Mouse (Mus musculus) small intestine, adult 10 weeks (tissue): ENCODE data around the gene Glipr1. TPM values are rescaled to one million over a fixed set of nuclear protein-coding genes. Genes with fewer than 3 reads are reported as not detected.

Experiments
- polyA plus RNA-seq: library from polyadenylated mRNA; stranded (reverse); fragments of 350-450 nt; fragmentation: Illumina TruSeq; extraction: RNeasy Lipid Tissue Mini Kit (QIAGEN cat#74804); gene quantifications from one replicate; pipeline ENCODE4 v1.2.3, GENCODE M21; 2014; ENCODE audit warnings: low replicate concordance

Glipr1 gene
- 28.5 TPM for polyA plus RNA-seq

DNA sequence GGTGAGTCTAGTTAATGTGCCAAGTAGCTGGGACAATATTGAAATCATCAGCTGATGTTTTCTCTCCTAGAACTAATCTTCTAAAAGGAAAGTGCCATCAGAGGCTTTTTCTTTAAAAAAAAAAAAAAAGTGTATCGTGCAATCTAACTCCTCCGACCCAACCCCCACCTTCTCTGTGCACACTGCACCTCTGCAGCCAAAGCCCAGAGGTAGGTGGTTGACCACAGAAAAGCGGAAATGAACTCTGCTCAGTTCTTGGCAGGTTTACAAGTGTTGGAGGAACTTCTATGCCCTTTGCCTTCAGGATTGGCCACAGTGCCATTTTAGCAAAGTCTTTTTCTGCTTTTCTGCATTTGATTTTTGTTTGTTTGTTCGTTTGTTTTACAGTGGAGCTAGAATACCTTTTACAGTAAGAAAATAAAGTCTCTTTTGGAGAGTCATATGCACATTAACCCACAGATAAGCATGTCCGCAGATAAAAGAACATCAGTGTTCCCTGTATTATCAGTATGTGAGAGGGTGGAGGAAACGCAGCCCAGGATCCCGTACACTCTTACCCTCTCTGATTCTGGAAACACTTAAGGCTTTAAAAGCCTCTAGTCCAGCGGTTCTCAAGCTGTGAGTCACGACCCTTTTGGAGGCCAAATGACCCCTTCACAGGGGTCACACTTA lies at the start of gene Glipr1:
Gene Glipr1, minus strand, starts transcription at position 88 of the 672 bp plus-strand sequence.

DNA sequence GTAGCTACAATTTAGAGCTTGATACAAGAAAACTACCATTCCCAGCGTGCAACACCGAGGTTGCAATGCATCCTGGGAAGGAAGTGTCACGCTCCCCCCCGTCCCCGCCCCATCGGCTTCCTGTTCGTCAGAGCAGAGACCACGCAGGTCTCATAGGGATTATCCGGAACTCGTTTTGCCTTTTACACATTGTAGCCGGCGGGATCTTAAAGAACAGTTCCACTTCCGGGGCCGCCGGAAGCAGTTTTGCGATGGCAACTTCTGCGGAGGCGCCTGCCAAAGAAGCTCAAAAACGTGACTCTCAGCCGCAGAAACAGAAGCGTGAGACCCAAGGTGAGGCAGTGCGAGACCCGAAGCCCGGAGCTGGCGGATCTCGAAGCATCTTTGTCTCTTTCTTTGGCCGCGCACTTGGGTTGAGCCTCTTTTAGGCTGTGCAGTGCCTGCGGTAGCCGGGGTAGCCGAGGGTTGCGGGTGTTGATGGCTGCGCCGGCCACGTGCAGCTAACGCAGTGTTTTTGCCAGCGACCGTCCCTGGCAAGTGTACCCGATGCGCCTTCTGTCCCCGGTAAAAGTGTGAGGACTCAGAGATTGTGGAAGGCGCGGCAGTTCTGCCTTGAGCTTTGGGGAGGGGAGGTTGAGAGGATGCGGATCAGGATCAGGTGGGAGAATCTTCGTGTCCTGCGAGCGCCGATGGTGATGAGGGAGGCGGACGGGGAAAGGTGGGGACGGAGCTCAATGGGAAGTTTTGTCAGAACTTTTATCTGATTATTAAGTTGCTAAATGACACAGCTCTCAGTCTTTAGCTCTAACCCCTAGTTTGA lies 29.7 kb downstream of the Glipr1 start, which contains the start of gene Krr1:
Gene Krr1, plus strand, starts transcription at position 123 of the 820 bp plus-strand sequence.

Other genes with a start within 250 kb of the Glipr1 start
- gene Krr1, start 30.0 kb downstream of the Glipr1 start, polyA plus RNA-seq, result 32.1 TPM
- gene Glipr1l1, start 57.6 kb upstream of the Glipr1 start, polyA plus RNA-seq, result not detected
- gene Glipr1l2, start 80.7 kb upstream of the Glipr1 start, polyA plus RNA-seq, result not detected
- gene Glipr1l3, start 157.7 kb upstream of the Glipr1 start, polyA plus RNA-seq, result not detected
- 0.15 TPM for gene Caps2, start 161.0 kb upstream of the Glipr1 start, polyA plus RNA-seq